Mouse (Mus musculus) heart, adult 2 months (tissue): ENCODE results near the gene Slit1.

Experiments
- CTCF ChIP-seq: fragments of 200-600 bp; IDR thresholded peaks from 2 replicates; pipeline ENCODE4 v1.8.1; 2022; ENCODE audit warnings: antibody characterized with exemption, mild to moderate bottlenecking, moderate library complexity
- POLR2A ChIP-seq: fragments of 200-500 bp; IDR thresholded peaks from 2 replicates; pipeline ENCODE4 v1.6.1; 2011; ENCODE audit warnings: mild to moderate bottlenecking, low read depth, low read length, control low read depth; ENCODE audit not compliant: insufficient read depth

- TF ChIP-seq CTCF (no peak), POLR2A (no peak)
Measured at GRCm38 (mm10) chr19:41711665-41712064, 31.8 kb downstream of the Slit1 start.
